ENCODE assay signal across 23 mouse cellular contexts in genomic region chr9:107327879-107328620, GRCm38 (mm10). TPM values are rescaled to one million over a fixed set of nuclear protein-coding genes. Genes with fewer than 3 reads are reported as not detected.
DNase-seq lines count a peak whose midpoint lies in the region; ATAC-seq and TF ChIP-seq lines count a peak whose summit lies in the region.
"Had no signal": no experiment of that assay in that cellular context is flagged by ENCODE, and none has a peak within 500 bp of the region (broad histone marks: within the 10 kb centered on the region; RNA-seq: fewer than 3 reads in every experiment).

No protein-coding gene starts in this region.

- H3K4me3 ChIP-seq in limb, embryonic 13.5 days, result no peak overlapping the region
- H3K4me3 ChIP-seq in limb, embryonic 10.5 days, result no peak overlapping the region
- H3K4me3 ChIP-seq in lung, adult 2 months (replicated peaks; ENCODE audit: extremely low read depth, low read depth, low read length), result no peak overlapping the region
- H3K4me3 ChIP-seq: embryonic facial prominence, embryonic 12.5 days; liver, embryonic 15.5 days had no signal

- H3K27ac ChIP-seq in limb, embryonic 13.5 days, result no peak overlapping the region
- no peak overlapping the region; the same call in 1 of the 2 replicates for H3K27ac ChIP-seq in limb, embryonic 10.5 days
- H3K27ac ChIP-seq: embryonic facial prominence, embryonic 12.5 days; hindbrain, embryonic 14.5 days; liver, embryonic 15.5 days had no signal

- H3K4me1 ChIP-seq in limb, embryonic 13.5 days, result no peaks in the 10 kb centered on the region
- H3K4me1 ChIP-seq in limb, embryonic 10.5 days, result no peaks in the 10 kb centered on the region
- peaks cover 19% of the 10 kb centered on the region for H3K4me1 ChIP-seq in lung, adult 2 months (ENCODE audit: control insufficient read depth, insufficient read depth, low read length)
- H3K4me1 ChIP-seq: embryonic facial prominence, embryonic 12.5 days; liver, embryonic 15.5 days had no signal

- 87% methylated on average over 16 of the region's 16 CpGs for WGBS in limb, embryonic 13.5 days
- WGBS in limb, embryonic 10.5 days, result 92% methylated on average over 16 of the region's 16 CpGs
- WGBS in lung, adult 2 months, result 76% methylated on average over 16 of the region's 16 CpGs

- no peak; the same call in 1 of the 2 replicates for TF ChIP-seq POLR2A in lung, adult 2 months (IDR thresholded peaks at IDR 0.05; ENCODE audit: borderline replicate concordance, extremely low read depth, low read depth, low read length)

- TF ChIP-seq CTCF in lung, adult 2 months (IDR thresholded peaks at IDR 0.05; ENCODE audit: insufficient read depth, low read length), result no peak

- H3K4me2 ChIP-seq in limb, embryonic 13.5 days (replicated peaks), result no peak overlapping the region
- H3K4me2 ChIP-seq: embryonic facial prominence, embryonic 12.5 days; heart, embryonic 11.5 days; hindbrain, embryonic 14.5 days; liver, embryonic 15.5 days had no signal

- peaks cover 17% of the 10 kb centered on the region for H3K36me3 ChIP-seq in limb, embryonic 13.5 days
- H3K36me3 ChIP-seq in limb, embryonic 10.5 days, result peaks cover 22% of the 10 kb centered on the region
- H3K36me3 ChIP-seq: liver, embryonic 15.5 days had no signal

- no peak for ATAC-seq in limb, embryonic 13.5 days (ENCODE audit: low FRiP score, low read depth)
- ATAC-seq: forebrain, postnatal 0 days had no signal

- H3K9ac ChIP-seq in limb, embryonic 13.5 days, result peak overlapping the region; percentile 43; the same call in 1 of the 2 replicates
- H3K9ac ChIP-seq: embryonic facial prominence, embryonic 12.5 days; forebrain, postnatal 0 days; hindbrain, embryonic 14.5 days; liver, embryonic 15.5 days had no signal

- no peaks in the 10 kb centered on the region for H3K9me3 ChIP-seq in limb, embryonic 13.5 days
- H3K9me3 ChIP-seq in limb, embryonic 10.5 days (replicated peaks), result no peaks in the 10 kb centered on the region
- H3K9me3 ChIP-seq: embryonic facial prominence, embryonic 12.5 days; liver, embryonic 15.5 days had no signal

- peak; percentile 65 for DNase-seq in adrenal gland, postnatal 14 days
- no peak for DNase-seq in adrenal gland, adult 8-10 months
- DNase-seq in limb, embryonic 10.5 days (ENCODE audit: low spot score), result no peak
- peak; percentile 74 for DNase-seq in lung, adult 2 months
- DNase-seq in lung, postnatal 36 days, result peak; percentile 91
- DNase-seq in gastrocnemius, adult 18-20 months (ENCODE audit: low spot score), result no peak
- DNase-seq in urinary bladder, postnatal 4 days (ENCODE audit: low spot score in 2 of 2), result no peak
- DNase-seq: cerebellum, adult 9-10 months; cerebellum, postnatal 36 days; forebrain, postnatal 0 days; gastrocnemius, postnatal 10 days; kidney, adult 11 months; kidney, postnatal 14 days; layer of hippocampus, adult 9-11 months; midbrain, embryonic 14.5 days; right cerebral cortex, postnatal 14 days; thymus, postnatal 25 days had no signal

- H3K27me3 ChIP-seq in limb, embryonic 13.5 days, result no peaks in the 10 kb centered on the region
- no peaks in the 10 kb centered on the region for H3K27me3 ChIP-seq in limb, embryonic 10.5 days (ENCODE audit: low read depth, poor library complexity, severe bottlenecking)
- H3K27me3 ChIP-seq: embryonic facial prominence, embryonic 12.5 days; liver, embryonic 15.5 days had no signal

RNA-seq across cellular contexts. Expression of gene Hemk1, which starts 10.1 kb away (rescaled TPM):
- 23.1 and 23.9 TPM in 2 replicates for total RNA-seq in adrenal gland, postnatal 14 days (2021)
- total RNA-seq in adrenal gland, adult 8-10 months (2022), result 10 to 100 TPM; 11.6 to 19.6 (median 17.9) TPM
- polyA plus RNA-seq in limb, embryonic 13.5 days (2015; fragmentation: Nextera tagmentation; extraction: Ambion mirVana), result 12.6 and 14.4 TPM in 2 replicates
- polyA plus RNA-seq in limb, embryonic 10.5 days (2016; fragmentation: Nextera tagmentation; extraction: Ambion mirVana), result 10.3 and 12.2 TPM in 2 replicates
- polyA plus RNA-seq in lung, adult 2 months (2012; rRNA removed), result 16.9 and 21.0 TPM in 2 replicates
- 10 to 100 TPM; 11.8 to 13.3 TPM for total RNA-seq in gastrocnemius, adult 18-20 months (2021)

RNA-seq across cellular contexts. Expression of gene 6430571L13Rik, which starts 12.4 kb away (rescaled TPM):
- 2.3 and 2.8 TPM in 2 replicates for total RNA-seq in adrenal gland, postnatal 14 days (2021)
- 1 to 10 TPM; 1.0 to 1.6 (median 1.3) TPM for total RNA-seq in adrenal gland, adult 8-10 months (2022)
- 1.1 TPM in 2 replicates for polyA plus RNA-seq in limb, embryonic 13.5 days (2015; fragmentation: Nextera tagmentation; extraction: Ambion mirVana)
- polyA plus RNA-seq in limb, embryonic 10.5 days (2016; fragmentation: Nextera tagmentation; extraction: Ambion mirVana), result 0.72 and 0.74 TPM in 2 replicates
- polyA plus RNA-seq in lung, adult 2 months (2012; rRNA removed), result 0.34 and 1.1 TPM in 2 replicates
- total RNA-seq in gastrocnemius, adult 18-20 months (2021), result 10 to 100 TPM; 31.8 to 32.2 TPM
- total RNA-seq: monocyte, adult 5-6 weeks had no signal

RNA-seq across cellular contexts. Expression of gene Cish, which starts 32.2 kb away (rescaled TPM):
- 20.5 and 63.5 TPM in 2 replicates for total RNA-seq in adrenal gland, postnatal 14 days (2021)
- total RNA-seq in adrenal gland, adult 8-10 months (2022), result 10 to 100 TPM in 1 of 4 experiments, 1 to 10 TPM in 3; 4.1 to 62.8 (median 6.5) TPM
- polyA plus RNA-seq in limb, embryonic 13.5 days (2015; fragmentation: Nextera tagmentation; extraction: Ambion mirVana), result 9.8 and 9.9 TPM in 2 replicates
- polyA plus RNA-seq in limb, embryonic 10.5 days (2016; fragmentation: Nextera tagmentation; extraction: Ambion mirVana), result 4.3 and 5.1 TPM in 2 replicates
- 61.1 and 72.2 TPM in 2 replicates for polyA plus RNA-seq in lung, adult 2 months (2012; rRNA removed)
- 1 to 10 TPM; 6.0 to 6.6 TPM for total RNA-seq in gastrocnemius, adult 18-20 months (2021)

RNA-seq across cellular contexts. Expression of gene Mapkapk3, which starts 38.4 kb away (rescaled TPM):
- total RNA-seq in adrenal gland, postnatal 14 days (2021), result 34.9 and 42.8 TPM in 2 replicates
- 10 to 100 TPM; 32.7 to 41.4 (median 34.9) TPM for total RNA-seq in adrenal gland, adult 8-10 months (2022)
- 6.3 and 6.7 TPM in 2 replicates for polyA plus RNA-seq in limb, embryonic 13.5 days (2015; fragmentation: Nextera tagmentation; extraction: Ambion mirVana)
- polyA plus RNA-seq in limb, embryonic 10.5 days (2016; fragmentation: Nextera tagmentation; extraction: Ambion mirVana), result 5.3 and 5.9 TPM in 2 replicates
- polyA plus RNA-seq in lung, adult 2 months (2012; rRNA removed), result 29.3 and 41.1 TPM in 2 replicates
- 10 to 100 TPM; 33.6 to 34.8 TPM for total RNA-seq in gastrocnemius, adult 18-20 months (2021)

Comparison
In these comparisons a context has a peak if more than half of its experiments do, and no peak if none do; other contexts are left out.
1. DNase-seq: peak in adrenal gland, postnatal 14 days (single experiment), lung, adult 2 months (single experiment) and lung, postnatal 36 days (single experiment); none in adrenal gland, adult 8-10 months (single experiment), limb, embryonic 10.5 days (single experiment), gastrocnemius, adult 18-20 months (single experiment) and urinary bladder, postnatal 4 days (0 of 2).